Mouse (Mus musculus) embryonic stem cell, embryonic (primary cell): ENCODE results near the gene Eri2.

Experiments
- CTCF ChIA-PET, 4 experiments: fragments of 300-600 bp in 2 of 4; fragments of 350-600 bp in 2 of 4; sonication (Branson Sonifier 250); formaldehyde crosslinking; loops; one replicate each; lab custom pipeline; 2022; ENCODE audit warnings: inconsistent platforms in 2 of 4; lab: Charles Lee
- POLR2A ChIA-PET, 4 experiments: fragments of 300-600 bp in 2 of 4; fragments of 350-600 bp in 2 of 4; sonication (Branson Sonifier 250); formaldehyde crosslinking; loops; one replicate each; lab custom pipeline; 2022; ENCODE audit warnings: antibody characterized with exemption in 4 of 4, inconsistent platforms in 1 of 4; lab: Charles Lee

Gene Eri2

DNA sequence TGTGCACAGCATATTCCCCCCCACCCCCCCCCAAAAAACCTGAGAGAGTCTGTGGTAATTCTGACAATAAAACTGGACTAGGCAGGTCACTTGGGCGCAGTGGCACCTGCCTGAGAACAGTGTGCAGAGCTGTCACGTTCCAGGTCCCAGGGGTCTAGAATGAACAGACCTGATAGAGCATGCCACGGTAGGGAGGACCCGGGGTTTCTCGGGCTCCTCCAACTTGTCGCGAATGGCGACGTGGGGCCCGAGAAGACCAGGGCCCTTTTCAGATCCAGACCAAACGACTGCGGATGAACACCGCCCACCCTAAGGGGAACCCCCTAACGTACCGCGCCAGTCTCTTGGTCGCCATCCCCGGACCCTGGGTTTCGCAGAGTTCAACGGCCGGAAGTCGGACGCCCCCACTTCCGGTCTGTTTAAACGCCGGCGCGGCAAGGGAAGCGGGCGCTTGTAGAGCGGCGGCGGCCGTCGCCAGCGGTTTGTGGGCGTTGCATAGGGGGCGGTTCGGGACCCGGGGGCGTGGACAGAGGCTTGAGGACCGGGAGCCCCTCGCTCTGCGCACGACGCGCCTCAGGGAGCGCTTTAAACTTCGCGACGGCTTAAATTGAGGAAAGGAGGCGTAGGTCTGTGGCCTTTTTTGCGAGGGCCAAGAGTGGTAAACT lies at the start of gene Eri2, which contains the start of gene Rexo5:
Eri2 (minus strand) TSS at position 473 of the 665 bp plus-strand sequence.
Rexo5 (plus strand) TSS at position 421 of the 665 bp plus-strand sequence.
- POLR2A ChIA-PET: interaction anchor here in 1 of 4 experiments (0.6 kb wide), 2 partner anchors 52 to 102 kb away, joined by 5 to 7 read pairs; no protein-coding TSS in a partner anchor
- CTCF ChIA-PET: interaction anchor here in 1 of 4 experiments (0.5 kb wide), 1 partner anchor 47 kb away, joined by 9 read pairs; no protein-coding TSS in a partner anchor

DNA sequence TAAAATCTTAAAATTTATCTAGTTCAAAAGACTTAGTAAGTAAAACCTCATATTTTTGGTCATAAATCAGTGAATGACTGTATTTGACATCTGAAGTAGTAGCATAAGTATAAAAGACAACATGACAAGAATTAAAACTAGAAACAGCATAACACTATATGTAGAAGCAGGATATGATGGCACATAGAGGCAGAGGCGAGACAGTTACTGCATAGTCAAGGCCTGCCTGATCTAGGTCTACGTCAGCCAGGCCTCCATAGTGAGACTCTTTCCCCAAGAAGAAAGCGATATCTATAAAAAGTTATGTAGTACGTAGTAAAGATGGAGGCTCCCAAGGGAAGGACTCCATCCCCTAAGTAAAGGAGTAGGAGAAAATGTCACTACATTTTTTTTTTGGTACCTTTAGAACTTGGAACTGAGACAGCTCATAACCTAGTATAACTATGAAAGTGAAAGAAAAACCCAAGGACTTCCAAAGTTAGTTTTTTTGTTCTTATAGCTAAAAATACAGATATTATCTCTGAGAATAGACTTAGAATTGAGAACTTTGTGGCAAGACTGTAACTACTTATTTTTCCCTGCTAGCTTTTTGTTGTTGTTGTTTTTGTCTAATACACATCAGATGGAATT lies 48.1 kb upstream of the Eri2 start:
- ChIA-PET CTCF (no interaction called here), POLR2A (interaction anchor here in 1 of 4 experiments (1.2 kb wide), 1 partner anchor 9 kb away, joined by 3 read pairs; no protein-coding TSS in a partner anchor)

DNA sequence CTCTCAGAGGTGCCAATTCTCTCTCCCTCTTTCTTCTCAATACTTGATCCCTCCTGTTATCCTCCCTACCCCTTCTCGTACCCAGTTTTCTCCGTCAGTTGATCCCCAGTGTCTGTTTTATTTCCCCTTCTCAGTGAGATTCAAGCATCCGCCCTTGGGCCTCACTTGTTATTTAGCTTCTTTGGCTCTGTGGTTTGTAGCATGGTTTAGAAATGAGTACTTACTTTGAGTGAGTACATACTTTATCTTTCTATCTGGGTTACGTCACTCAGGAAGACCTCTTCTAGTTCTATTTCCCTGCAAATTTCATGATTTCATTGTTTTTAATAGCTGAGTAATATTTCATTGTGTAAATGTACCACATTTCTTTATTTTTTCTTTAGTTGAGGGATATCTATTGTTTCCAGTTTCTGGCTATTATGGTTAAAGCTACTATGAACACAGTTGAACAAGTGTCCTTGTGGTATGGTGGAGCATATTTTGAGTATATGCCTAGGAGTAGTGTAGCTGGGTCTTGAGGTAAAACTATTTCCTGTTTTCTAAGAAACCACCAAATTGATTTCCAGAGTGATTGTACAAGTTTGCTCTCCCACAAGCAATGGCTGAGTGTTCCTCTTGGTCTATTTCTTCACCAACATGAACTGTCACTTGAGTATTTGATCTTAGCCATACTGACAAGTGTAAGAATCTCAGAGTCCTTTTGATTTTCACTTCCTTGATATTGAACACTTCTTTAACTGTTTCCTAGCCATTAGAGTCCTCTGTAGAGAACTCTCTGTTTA lies 42.3 kb upstream of the Eri2 start:
- ChIA-PET CTCF (interaction anchor here in 1 of 4 experiments (0.6 kb wide), 1 partner anchor 16 kb away, joined by 3 read pairs; no protein-coding TSS in a partner anchor), POLR2A (no interaction called here)

DNA sequence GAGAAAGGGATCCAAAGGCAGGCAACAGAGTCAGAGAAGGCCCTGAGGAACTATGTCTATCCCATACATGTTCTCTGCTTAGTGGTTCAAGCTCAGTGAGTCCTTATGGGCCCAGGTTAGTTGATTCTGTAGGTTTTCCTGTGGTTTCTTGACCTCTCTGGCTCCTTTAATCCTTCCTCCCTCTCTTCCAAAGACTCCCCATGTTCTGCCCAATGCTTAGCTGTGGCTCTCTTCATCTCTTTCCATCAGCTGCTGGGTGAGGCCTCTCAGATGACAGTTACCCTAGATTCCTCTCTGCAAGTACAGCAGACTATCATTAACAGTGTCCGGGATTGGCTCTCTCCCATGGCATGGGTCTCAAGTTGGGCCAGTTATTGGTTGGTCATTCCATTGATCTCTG lies 41.5 kb upstream of the Eri2 start:
- POLR2A ChIA-PET: no interaction called here
- CTCF ChIA-PET: no interaction called here

DNA sequence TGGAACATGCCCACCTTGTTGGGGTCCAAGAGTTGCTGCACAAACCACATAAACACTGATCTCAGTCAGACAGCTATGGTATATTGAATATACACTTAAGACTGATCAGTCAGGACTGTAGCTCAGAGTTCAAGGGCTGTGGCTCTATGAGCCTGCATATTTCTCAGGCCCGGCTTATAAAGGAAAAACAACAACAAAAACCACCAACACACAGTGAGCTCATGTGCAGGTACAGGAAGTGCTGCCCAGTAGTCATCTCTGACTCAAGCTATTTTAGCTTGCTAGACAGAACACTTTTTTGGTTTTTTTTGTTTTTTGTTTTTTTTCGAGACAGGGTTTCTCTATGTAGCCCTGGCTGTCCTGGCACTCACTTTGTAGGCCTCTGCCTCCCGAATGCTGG lies 14.9 kb upstream of the Eri2 start:
- ChIA-PET CTCF (interaction anchor here in 3 of 4 experiments (1.0 to 1.8 kb wide), 3 partner anchors 8 to 235 kb away, joined by 3 to 5 read pairs (median 3); no protein-coding TSS in a partner anchor), POLR2A (interaction anchor here in 1 of 4 experiments (0.7 to 1.5 kb wide), 2 partner anchors 8 to 52 kb away, joined by 4 to 7 read pairs; no protein-coding TSS in a partner anchor)

DNA sequence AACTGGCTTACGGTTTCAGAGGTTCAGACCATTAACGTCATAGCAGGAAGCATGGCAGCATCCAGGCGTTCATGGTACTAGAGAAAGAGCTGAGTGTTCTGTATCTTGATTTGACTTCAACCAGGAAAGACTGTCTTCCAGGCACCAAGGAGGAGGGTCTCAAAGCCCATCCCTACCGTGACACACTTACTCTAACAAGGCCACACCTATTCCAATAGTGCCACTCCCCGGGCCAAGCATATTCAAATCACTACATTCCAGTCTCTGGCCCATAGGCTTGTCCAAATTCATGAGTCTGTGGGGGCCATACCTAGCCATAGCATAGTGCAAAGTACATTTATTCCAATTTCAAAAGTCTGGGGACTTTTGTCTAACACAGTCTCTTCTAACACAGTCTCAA lies 13.5 kb upstream of the Eri2 start:
- POLR2A ChIA-PET: no interaction called here
- CTCF ChIA-PET: interaction anchor here in 1 of 4 experiments (1.8 kb wide), 1 partner anchor 134 kb away, joined by 3 read pairs; no protein-coding TSS in a partner anchor

DNA sequence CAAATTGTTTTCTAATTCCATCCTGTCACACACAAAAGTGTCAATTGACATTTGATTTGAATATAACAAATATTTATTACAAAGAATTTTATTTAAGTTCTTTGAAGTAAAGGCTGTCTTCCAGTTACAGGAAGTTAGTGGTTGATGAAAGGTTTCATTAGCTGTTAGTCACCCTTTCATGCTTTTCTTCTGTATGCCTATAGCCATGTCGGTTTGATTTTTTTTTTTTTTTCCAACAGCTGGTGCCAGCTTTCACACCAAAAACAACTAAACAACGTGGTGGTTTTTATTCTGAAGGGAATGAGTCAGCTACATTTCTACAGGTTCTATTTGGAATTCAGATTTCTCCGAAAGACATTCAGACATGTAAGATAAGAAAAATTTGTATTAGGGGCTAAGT lies 7.1 kb upstream of the Eri2 start:
- POLR2A ChIA-PET: interaction anchor here in 1 of 4 experiments (1.0 kb wide), 1 partner anchor 9 kb away, joined by 3 read pairs; no protein-coding TSS in a partner anchor
- CTCF ChIA-PET: interaction anchor here in 3 of 4 experiments (0.6 to 1.4 kb wide), 6 partner anchors 8 to 297 kb away, joined by 3 to 6 read pairs (median 4); no protein-coding TSS in a partner anchor

DNA sequence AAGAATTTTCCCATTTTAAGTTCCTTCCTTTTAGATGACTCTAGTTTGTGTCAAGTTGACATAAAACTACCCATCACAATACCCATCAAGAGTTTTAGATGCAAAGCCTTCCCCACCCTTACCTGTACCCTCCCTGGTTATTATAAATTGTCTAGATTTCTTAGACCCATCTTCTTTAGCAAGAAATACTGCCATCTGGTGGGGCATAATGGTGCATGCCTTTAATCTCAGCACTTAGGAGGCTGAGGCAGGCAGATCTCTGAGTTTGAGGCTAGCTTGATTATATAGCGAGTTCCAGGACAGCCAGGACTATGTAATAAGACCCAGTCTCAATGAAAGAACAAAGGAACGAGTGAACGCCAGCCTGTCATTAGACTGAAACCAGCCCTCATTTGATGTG lies 6.6 kb upstream of the Eri2 start:
- ChIA-PET CTCF (interaction anchor here (0.7 to 1.5 kb wide), 8 partner anchors 9 to 789 kb away, joined by 3 to 6 read pairs (median 4); no protein-coding TSS in a partner anchor), POLR2A (interaction anchor here in 1 of 4 experiments (1.0 kb wide), 1 partner anchor 9 kb away, joined by 3 read pairs; no protein-coding TSS in a partner anchor)

DNA sequence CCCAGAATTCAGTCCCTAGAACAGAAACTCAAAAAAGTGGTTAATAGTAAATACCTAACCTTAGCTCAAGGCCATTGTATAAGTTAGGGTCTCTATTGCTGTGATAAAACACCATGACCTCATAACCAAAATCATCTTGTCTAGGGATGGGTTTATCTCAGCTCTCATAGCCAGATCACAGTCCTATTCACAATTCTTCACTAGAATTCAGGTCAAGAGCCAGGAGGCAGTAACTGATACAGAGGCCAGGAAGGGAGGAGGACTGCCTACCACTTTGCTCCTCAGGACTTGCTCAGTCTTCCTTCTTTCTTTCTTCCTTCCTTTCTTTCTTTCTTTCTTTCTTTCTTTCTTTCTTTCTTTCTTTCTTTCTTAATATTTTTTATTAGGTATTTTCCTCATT lies 1.5 kb upstream of the Eri2 start:
- ChIA-PET CTCF (no interaction called here), POLR2A (no interaction called here)

DNA sequence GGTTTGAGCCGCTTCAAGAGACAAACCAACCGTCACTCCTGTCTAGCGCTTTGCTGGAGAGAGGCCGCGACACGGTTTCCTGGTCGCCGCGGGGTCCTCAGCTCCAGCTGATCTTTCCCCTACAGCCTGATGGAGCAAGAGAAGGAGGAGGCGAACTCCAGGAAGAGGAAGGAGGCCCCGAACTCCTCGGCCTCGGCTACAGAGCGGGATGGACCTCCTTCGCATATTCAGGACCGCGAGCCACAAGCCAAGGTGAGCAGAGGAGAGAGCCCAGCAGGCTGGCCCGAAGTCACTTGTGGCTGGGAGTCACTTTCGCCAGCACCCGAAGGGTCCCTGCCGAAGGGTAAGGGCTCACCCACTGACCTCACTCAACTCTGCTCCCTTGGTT lies 387 bp upstream of the Eri2 start:
- CTCF ChIA-PET: interaction anchor here in 1 of 4 experiments (0.5 kb wide), 1 partner anchor 48 kb away, joined by 9 read pairs; no protein-coding TSS in a partner anchor
- POLR2A ChIA-PET: no interaction called here

DNA sequence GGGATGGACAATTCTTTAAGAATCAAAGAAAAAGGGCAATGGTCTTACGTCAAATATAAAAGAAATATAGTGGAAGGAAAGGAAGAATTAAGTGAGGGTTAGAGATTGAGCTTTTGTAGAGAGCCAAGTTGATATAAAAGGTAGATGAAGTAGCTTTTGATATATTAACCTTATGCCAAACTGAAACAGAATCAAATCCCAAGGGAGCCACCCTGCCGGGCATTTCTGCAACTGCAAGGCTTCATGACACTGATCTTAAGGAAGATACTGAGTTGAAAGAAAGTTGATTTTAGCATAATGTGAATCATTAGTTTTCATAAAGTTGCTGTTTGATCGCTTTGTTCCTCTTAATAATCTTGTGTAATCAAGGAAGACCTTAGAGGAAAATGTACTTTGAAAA lies 4.8 kb downstream of the Eri2 start:
- ChIA-PET POLR2A (no interaction called here), CTCF (interaction anchor here in 2 of 4 experiments (0.6 kb wide), 2 partner anchors 12 to 426 kb away, joined by 3 to 4 read pairs; no protein-coding TSS in a partner anchor)

DNA sequence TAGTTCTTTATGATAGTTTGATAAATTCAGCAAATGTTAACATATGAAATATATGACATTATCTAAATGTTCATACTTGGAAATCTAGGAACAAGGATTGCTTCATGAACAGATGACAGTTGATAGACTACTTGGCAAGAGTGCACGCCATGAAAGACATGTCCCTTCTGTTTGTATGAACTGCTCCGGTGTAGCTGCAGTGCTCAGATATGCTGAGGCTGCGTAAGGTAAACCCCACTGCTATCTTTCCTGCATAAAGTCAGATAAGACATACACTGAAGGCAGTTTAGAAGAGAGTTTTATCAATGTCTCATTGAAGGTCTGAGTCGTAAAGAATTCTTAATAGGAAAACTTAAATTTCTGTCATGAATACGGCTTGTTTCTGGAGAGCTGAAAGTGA lies 8.9 kb downstream of the Eri2 start:
- CTCF ChIA-PET: no interaction called here
- POLR2A ChIA-PET: no interaction called here

DNA sequence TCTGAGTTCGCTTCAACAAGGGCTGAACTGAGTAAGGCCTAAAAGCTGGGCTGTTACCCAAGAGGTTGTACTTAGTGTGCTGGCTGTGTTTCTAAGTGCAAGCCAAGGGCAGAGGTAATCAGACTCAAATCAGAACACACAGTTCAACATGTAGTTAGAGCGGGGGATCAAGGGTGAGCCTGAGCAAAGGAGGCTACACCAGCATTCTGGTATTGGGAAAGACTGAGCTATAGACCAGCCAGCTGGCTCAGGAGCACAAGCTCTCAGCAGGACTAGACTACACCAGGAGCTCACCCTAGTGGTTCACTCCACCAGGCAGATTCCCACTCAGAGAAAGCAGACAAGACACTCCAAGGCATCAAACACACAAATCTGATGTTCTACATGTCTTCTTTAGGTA lies 10.4 kb downstream of the Eri2 start:
- ChIA-PET CTCF (interaction anchor here in 1 of 4 experiments (1.0 kb wide), 1 partner anchor 110 kb away, joined by 5 read pairs; no protein-coding TSS in a partner anchor), POLR2A (no interaction called here)

DNA sequence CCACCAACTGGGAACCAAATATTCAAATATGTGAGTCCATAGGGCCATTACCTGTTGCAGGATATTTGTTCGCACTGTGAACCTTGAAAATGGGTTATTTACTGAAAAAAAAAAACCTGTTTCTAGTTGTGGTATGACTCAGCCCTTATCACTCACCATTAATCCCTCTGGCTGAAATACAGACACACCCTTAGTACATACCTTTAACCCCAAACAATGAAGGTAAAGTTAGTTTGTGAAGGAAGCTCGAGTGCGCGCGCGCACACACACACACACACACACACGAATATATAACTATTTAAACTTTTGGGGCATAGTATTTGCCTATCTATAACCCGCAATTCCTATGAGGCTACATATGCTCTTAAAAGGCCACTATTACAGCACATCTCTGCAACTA lies 24.0 kb downstream of the Eri2 start:
- CTCF ChIA-PET: no interaction called here
- POLR2A ChIA-PET: no interaction called here

DNA sequence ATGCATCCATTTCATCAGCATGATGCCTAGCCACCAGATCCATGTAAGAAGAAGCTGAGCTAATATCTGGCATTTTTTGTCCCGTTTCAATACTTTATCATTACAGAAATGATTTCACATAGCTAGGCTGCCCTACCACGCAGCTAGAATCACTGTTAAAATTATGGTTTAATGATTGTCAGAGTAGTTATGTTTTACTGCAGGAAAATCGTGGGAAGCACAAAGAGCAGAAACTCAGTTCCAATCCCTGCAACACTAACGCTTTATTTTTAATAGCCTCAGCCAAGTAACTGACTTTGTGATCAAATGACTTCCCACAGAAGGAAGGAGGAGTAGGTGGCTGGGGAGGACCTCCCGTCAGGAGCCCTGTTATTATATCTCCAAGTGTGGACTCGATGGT lies 26.9 kb downstream of the Eri2 start:
- ChIA-PET POLR2A (no interaction called here), CTCF (interaction anchor here in 1 of 4 experiments (0.6 kb wide), 1 partner anchor 260 kb away, joined by 3 read pairs; no protein-coding TSS in a partner anchor)

DNA sequence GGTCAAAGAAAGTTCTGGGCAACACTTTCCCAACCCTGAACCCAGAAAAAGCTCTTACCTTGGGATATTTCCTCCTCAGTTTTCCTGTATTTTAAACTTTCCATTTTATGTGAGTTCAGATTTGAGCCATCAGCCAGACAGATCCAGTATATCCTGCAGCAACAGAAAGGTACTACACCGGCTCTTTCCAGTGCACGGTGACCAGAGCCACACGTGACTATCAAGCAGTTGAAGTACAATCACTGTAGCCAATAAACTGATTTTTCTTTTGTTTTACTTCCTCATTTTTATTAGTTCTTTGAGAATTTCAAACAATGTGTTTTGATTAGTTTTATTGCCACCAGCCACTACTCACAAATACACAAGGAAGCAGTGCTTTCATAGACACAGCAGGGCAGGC lies 29.5 kb downstream of the Eri2 start:
- ChIA-PET CTCF (no interaction called here), POLR2A (no interaction called here)

DNA sequence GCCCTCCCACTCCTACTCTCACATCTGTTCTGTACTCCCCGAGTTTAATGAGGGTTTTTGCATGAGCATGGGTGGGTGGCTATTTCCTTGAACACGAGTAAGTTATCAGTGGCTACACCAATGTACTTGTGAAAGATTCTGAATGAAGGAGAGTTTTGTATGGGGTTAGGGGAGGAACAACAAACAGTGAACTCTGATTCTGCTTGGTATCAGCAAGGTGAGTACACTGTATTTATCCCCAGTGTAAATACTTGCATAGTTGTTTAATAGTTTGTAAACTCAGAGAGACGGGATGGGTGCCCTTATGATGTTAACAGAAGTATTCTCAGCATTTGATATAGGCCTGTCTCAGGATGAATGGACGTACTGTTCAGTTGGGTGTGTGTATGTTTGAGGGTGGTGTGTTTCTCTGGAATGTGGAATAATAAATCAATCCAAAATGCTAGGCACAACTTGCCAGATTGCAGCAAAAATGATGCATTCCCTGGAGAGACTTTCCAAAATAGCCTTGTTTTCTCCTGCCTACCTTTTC lies 31.6 kb downstream of the Eri2 start:
- POLR2A ChIA-PET: no interaction called here

DNA sequence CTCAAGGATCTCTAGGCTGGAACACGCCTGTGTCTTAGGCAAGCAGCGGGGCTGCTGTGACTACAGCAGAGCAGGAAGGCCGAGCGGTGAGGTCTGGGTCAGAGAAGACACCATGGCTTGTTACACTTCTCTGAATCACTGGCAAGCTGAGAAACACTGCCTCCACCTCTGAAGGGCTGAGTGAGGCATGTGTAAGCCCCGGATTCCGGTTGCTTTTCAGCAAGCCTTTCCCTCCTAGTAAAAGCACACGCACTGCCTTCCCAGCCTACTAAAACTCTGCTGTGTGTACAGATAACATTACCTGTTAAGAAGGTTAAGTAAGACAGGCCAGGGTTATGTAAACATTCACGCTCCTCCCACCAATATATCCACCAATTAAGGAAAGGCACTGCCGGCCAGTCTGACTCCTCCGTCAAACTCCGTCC lies 33.3 kb downstream of the Eri2 start, which contains the start of gene Acsm3:
Acsm3 (plus strand) TSS at position 397 of the 425 bp plus-strand sequence.
- ChIA-PET CTCF (interaction anchor here in 1 of 4 experiments (0.6 to 0.7 kb wide), 2 partner anchors 163 to 1465 kb away, joined by 4 read pairs; no protein-coding TSS in a partner anchor), POLR2A (interaction anchor here in 1 of 4 experiments (1.5 kb wide), 1 partner anchor 10 kb away, joined by 3 read pairs; no protein-coding TSS in a partner anchor)

More for the DNA sequence above, 31.6 kb downstream of the Eri2 start:
- CTCF ChIA-PET: no interaction called here
